ENCODE assay signal across 8 mouse cellular contexts in the genomic region with DNA sequence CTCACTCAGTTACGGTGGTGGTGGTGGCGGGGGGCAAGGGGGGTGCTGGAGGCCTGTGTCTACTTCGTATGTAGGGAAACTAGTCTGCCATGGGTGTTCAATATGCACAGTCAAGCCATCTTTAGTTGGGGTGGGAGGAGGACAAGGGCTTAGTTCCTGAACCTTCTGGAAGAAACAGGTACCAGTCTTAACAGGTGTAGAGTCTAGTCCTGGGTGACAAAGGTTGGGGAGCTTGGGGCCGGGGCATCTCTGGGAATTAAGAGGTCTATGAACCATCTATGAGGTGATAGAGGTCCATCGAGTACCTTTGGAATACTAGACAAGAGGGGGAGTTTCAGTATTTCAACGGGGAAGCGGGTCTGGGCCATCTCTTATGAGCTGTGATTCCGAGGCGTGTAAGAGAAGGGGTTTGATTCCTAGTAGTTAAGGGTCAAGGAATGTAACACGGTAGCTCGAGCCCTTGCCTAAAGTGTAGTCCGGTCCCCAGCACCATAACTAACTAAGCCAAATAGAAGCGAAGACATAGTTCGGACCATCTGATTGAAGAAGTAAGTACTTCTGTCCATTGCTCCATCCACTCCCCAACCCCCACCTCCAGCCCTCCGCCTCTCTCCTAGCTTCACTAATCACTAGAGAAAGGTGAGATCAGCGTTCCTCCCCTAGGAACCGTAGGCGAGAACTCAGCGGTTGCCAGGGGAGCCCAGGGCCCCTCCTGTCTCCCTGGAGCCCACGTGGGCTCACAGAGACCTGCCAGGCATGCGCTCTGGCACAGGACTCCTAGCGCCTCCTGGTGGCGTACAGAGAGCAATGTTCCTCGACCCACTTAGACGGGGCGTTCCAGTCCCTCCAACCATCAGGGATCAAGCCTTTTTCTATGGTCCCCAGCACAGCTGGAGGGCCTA. TPM values are rescaled to one million over a fixed set of nuclear protein-coding genes. Genes with fewer than 3 reads are reported as not detected.
DNase-seq lines count a peak whose midpoint lies in the region; ATAC-seq and TF ChIP-seq lines count a peak whose summit lies in the region.

No protein-coding gene starts in this region.

- no peak overlapping the region for H3K4me3 ChIP-seq in heart, adult 2 months
- H3K4me3 ChIP-seq in bone marrow, adult 2 months (replicated peaks; ENCODE audit: control insufficient read depth, low read depth, low read length): no peak overlapping the region
- no peak overlapping the region for H3K4me3 ChIP-seq in forebrain, embryonic 12.5 days (replicated peaks)
- H3K4me3 ChIP-seq in intestine, embryonic 14.5 days (ENCODE audit: low read depth, low read length): no peak overlapping the region
- H3K4me3 ChIP-seq in limb, embryonic 10.5 days: peak overlapping the region; percentile 57; the same call in 1 of the 2 replicates
- 0 out of 2 replicates have a peak overlapping the region, but pooled peaks have one; percentile 44 for H3K4me3 ChIP-seq in midbrain, embryonic 11.5 days (ENCODE audit: low read depth, low read length)
- H3K4me3 ChIP-seq in stomach, embryonic 15.5 days (replicated peaks): no peak overlapping the region

- intact Hi-C loops in heart, adult 2 months (cut with DNase I): no loop called here

- peak; percentile 62 for TF ChIP-seq CTCF in heart, adult 2 months (IDR thresholded peaks at IDR 0.05)
- peak; percentile 74 for TF ChIP-seq CTCF in bone marrow, adult 2 months (IDR thresholded peaks at IDR 0.05; ENCODE audit: control insufficient read depth, insufficient read depth, low read length)

- peak; percentile 51; the same call in 1 of the 2 replicates for ATAC-seq in forebrain, embryonic 12.5 days (ENCODE audit: low FRiP score)
- ATAC-seq in intestine, embryonic 14.5 days (replicated peaks; ENCODE audit: low FRiP score, low TSS enrichment, low read depth): peak; percentile 32; the same call in 1 of the 2 replicates
- peak; percentile 42; the same call in 1 of the 2 replicates for ATAC-seq in midbrain, embryonic 11.5 days (ENCODE audit: low FRiP score)
- peak; percentile 21; the same call in 1 of the 2 replicates for ATAC-seq in stomach, embryonic 15.5 days (ENCODE audit: insufficient read depth, low FRiP score, low read depth)

- no peak for TF ChIP-seq POLR2A in heart, adult 2 months (IDR thresholded peaks at IDR 0.05; ENCODE audit: insufficient read depth, low read depth, low read length)
- TF ChIP-seq POLR2A in bone marrow, adult 2 months (IDR thresholded peaks at IDR 0.05; ENCODE audit: borderline replicate concordance, control insufficient read depth, low read depth, low read length): no peak

- TF ChIP-seq EP300 in heart, adult 2 months (IDR thresholded peaks at IDR 0.05; ENCODE audit: insufficient read depth, low read depth, low read length): no peak

- no peak overlapping the region for H3K9ac ChIP-seq in heart, adult 2 months (ENCODE audit: low read depth, low read length)
- no peak overlapping the region for H3K9ac ChIP-seq in forebrain, embryonic 12.5 days
- no peak overlapping the region for H3K9ac ChIP-seq in intestine, embryonic 14.5 days (ENCODE audit: low read length)
- H3K9ac ChIP-seq in midbrain, embryonic 11.5 days (ENCODE audit: low read length): no peak overlapping the region
- H3K9ac ChIP-seq in stomach, embryonic 15.5 days: no peak overlapping the region

- H3K79me2 ChIP-seq in heart, adult 2 months (replicated peaks; ENCODE audit: control insufficient read depth, insufficient read depth, low read length): no peaks in the 10 kb centered on the region

- H3K36me3 ChIP-seq in heart, adult 2 months (ENCODE audit: control insufficient read depth, insufficient read depth, low read length): no peaks in the 10 kb centered on the region
- no peaks in the 10 kb centered on the region for H3K36me3 ChIP-seq in forebrain, embryonic 12.5 days (replicated peaks)
- no peaks in the 10 kb centered on the region for H3K36me3 ChIP-seq in intestine, embryonic 14.5 days (ENCODE audit: control insufficient read depth, insufficient read depth, low read length)
- H3K36me3 ChIP-seq in limb, embryonic 10.5 days: no peaks in the 10 kb centered on the region
- no peaks in the 10 kb centered on the region for H3K36me3 ChIP-seq in midbrain, embryonic 11.5 days (ENCODE audit: control insufficient read depth, insufficient read depth, low read length)
- no peaks in the 10 kb centered on the region for H3K36me3 ChIP-seq in stomach, embryonic 15.5 days

- peaks cover 11% of the 10 kb centered on the region for H3K27me3 ChIP-seq in heart, adult 2 months (ENCODE audit: control insufficient read depth, insufficient read depth, low read length)
- H3K27me3 ChIP-seq in forebrain, embryonic 12.5 days: peaks cover 88% of the 10 kb centered on the region
- peaks cover 81% of the 10 kb centered on the region for H3K27me3 ChIP-seq in intestine, embryonic 14.5 days (replicated peaks; ENCODE audit: control insufficient read depth, insufficient read depth, low read length)
- peaks cover 96% of the 10 kb centered on the region for H3K27me3 ChIP-seq in limb, embryonic 10.5 days (ENCODE audit: low read depth, poor library complexity, severe bottlenecking)
- H3K27me3 ChIP-seq in midbrain, embryonic 11.5 days (ENCODE audit: control insufficient read depth, insufficient read depth, low read length): peaks cover 42% of the 10 kb centered on the region
- H3K27me3 ChIP-seq in stomach, embryonic 15.5 days (replicated peaks): peaks cover 64% of the 10 kb centered on the region

- no peaks in the 10 kb centered on the region for H3K9me3 ChIP-seq in forebrain, embryonic 12.5 days
- no peaks in the 10 kb centered on the region for H3K9me3 ChIP-seq in intestine, embryonic 14.5 days (ENCODE audit: control insufficient read depth, low read length)
- no peaks in the 10 kb centered on the region for H3K9me3 ChIP-seq in limb, embryonic 10.5 days (replicated peaks)
- H3K9me3 ChIP-seq in midbrain, embryonic 11.5 days (ENCODE audit: control insufficient read depth, low read length): no peaks in the 10 kb centered on the region
- H3K9me3 ChIP-seq in stomach, embryonic 15.5 days: no peaks in the 10 kb centered on the region

- peak in 1 of 2 experiments; percentile 15 for DNase-seq in heart, adult 2 months
- DNase-seq in heart, adult 9 months (ENCODE audit: low spot score in 2 of 2): no peak
- DNase-seq in intestine, embryonic 14.5 days (ENCODE audit: low spot score): peak; percentile 70
- peak; percentile 75 for DNase-seq in limb, embryonic 10.5 days (ENCODE audit: low spot score)
- DNase-seq in midbrain, embryonic 11.5 days (ENCODE audit: low spot score, missing footprints): peak; percentile 91

- peak overlapping the region; percentile 88 for H3K4me2 ChIP-seq in forebrain, embryonic 12.5 days
- H3K4me2 ChIP-seq in intestine, embryonic 14.5 days (ENCODE audit: low read length): no peak overlapping the region
- H3K4me2 ChIP-seq in midbrain, embryonic 11.5 days: no peak overlapping the region
- 0 out of 2 replicates have a peak overlapping the region, but pooled peaks have one; percentile 8 for H3K4me2 ChIP-seq in stomach, embryonic 15.5 days

- WGBS in heart, adult 2 months: 15% methylated on average over 26 of the region's 26 CpGs
- 21% methylated on average over 26 of the region's 26 CpGs for WGBS in bone marrow, adult 2 months
- WGBS in forebrain, embryonic 12.5 days: 17% methylated on average over 26 of the region's 26 CpGs
- WGBS in intestine, embryonic 14.5 days: 17% methylated on average over 26 of the region's 26 CpGs
- WGBS in limb, embryonic 10.5 days: 18% methylated on average over 26 of the region's 26 CpGs
- 18% methylated on average over 26 of the region's 26 CpGs for WGBS in midbrain, embryonic 11.5 days
- WGBS in stomach, embryonic 15.5 days: 15% methylated on average over 26 of the region's 26 CpGs

- H3K27ac ChIP-seq in heart, adult 2 months: no peak overlapping the region
- no peak overlapping the region for H3K27ac ChIP-seq in bone marrow, adult 2 months (ENCODE audit: control insufficient read depth, insufficient read depth, low read depth, low read length, poor library complexity)
- no peak overlapping the region for H3K27ac ChIP-seq in forebrain, embryonic 12.5 days
- H3K27ac ChIP-seq in intestine, embryonic 14.5 days (ENCODE audit: low read depth): no peak overlapping the region
- H3K27ac ChIP-seq in limb, embryonic 10.5 days: no peak overlapping the region
- no peak overlapping the region for H3K27ac ChIP-seq in midbrain, embryonic 11.5 days (ENCODE audit: low read depth, low read length)
- H3K27ac ChIP-seq in stomach, embryonic 15.5 days: no peak overlapping the region

- H3K4me1 ChIP-seq in heart, adult 2 months (ENCODE audit: control insufficient read depth, insufficient read depth, low read length): no peaks in the 10 kb centered on the region
- H3K4me1 ChIP-seq in bone marrow, adult 2 months (ENCODE audit: control insufficient read depth, insufficient read depth, low read length): no peaks in the 10 kb centered on the region
- peaks cover 19% of the 10 kb centered on the region for H3K4me1 ChIP-seq in forebrain, embryonic 12.5 days
- no peaks in the 10 kb centered on the region for H3K4me1 ChIP-seq in intestine, embryonic 14.5 days (replicated peaks; ENCODE audit: control insufficient read depth, insufficient read depth, low read length)
- peaks cover 9% of the 10 kb centered on the region for H3K4me1 ChIP-seq in limb, embryonic 10.5 days
- H3K4me1 ChIP-seq in midbrain, embryonic 11.5 days (ENCODE audit: control insufficient read depth, insufficient read depth, low read length): peaks cover 8% of the 10 kb centered on the region
- peaks cover 10% of the 10 kb centered on the region for H3K4me1 ChIP-seq in stomach, embryonic 15.5 days

RNA-seq across cellular contexts. Expression of gene Gm20479, which starts 40.1 kb away (rescaled TPM):
- total RNA-seq in heart, adult 2 months (2021): under 1 TPM in 1 of 2 experiments, not detected in 1; 0.52 TPM
- polyA plus RNA-seq in heart, adult 2 months (2012; rRNA removed): not detected in 2 replicates
- polyA plus RNA-seq in bone marrow, adult 2 months (2011; ENCODE audit: insufficient read depth, insufficient read length, low replicate concordance, missing spikeins): not detected in 2 replicates
- polyA plus RNA-seq in forebrain, embryonic 12.5 days (2016; fragmentation: Nextera tagmentation; extraction: Ambion mirVana): 1.5 TPM in 1 of 2 replicates, not detected in the other
- 0.50 and 1.2 TPM in 2 replicates for polyA plus RNA-seq in intestine, embryonic 14.5 days (2014; fragmentation: Nextera tagmentation; extraction: Ambion mirVana)
- polyA plus RNA-seq in limb, embryonic 10.5 days (2016; fragmentation: Nextera tagmentation; extraction: Ambion mirVana): not detected in 2 replicates
- not detected in 2 replicates for polyA plus RNA-seq in midbrain, embryonic 11.5 days (2014; fragmentation: Nextera tagmentation; extraction: Ambion mirVana)
- polyA plus RNA-seq in stomach, embryonic 15.5 days (2015; fragmentation: Nextera tagmentation; extraction: Ambion mirVana): 0.62 and 1.7 TPM in 2 replicates

RNA-seq across cellular contexts. Expression of gene Shkbp1, which starts 41.5 kb away (rescaled TPM):
- total RNA-seq in heart, adult 2 months (2021): 1 to 10 TPM; 4.6 to 7.1 TPM
- 17.3 and 20.2 TPM in 2 replicates for polyA plus RNA-seq in heart, adult 2 months (2012; rRNA removed)
- 44.6 and 80.0 TPM in 2 replicates for polyA plus RNA-seq in bone marrow, adult 2 months (2011; ENCODE audit: insufficient read depth, insufficient read length, low replicate concordance, missing spikeins)
- 77.1 and 81.2 TPM in 2 replicates for polyA plus RNA-seq in forebrain, embryonic 12.5 days (2016; fragmentation: Nextera tagmentation; extraction: Ambion mirVana)
- 39.8 and 40.0 TPM in 2 replicates for polyA plus RNA-seq in intestine, embryonic 14.5 days (2014; fragmentation: Nextera tagmentation; extraction: Ambion mirVana)
- 46.1 and 61.2 TPM in 2 replicates for polyA plus RNA-seq in limb, embryonic 10.5 days (2016; fragmentation: Nextera tagmentation; extraction: Ambion mirVana)
- polyA plus RNA-seq in midbrain, embryonic 11.5 days (2014; fragmentation: Nextera tagmentation; extraction: Ambion mirVana): 45.9 and 50.7 TPM in 2 replicates
- polyA plus RNA-seq in stomach, embryonic 15.5 days (2015; fragmentation: Nextera tagmentation; extraction: Ambion mirVana): 38.8 and 43.7 TPM in 2 replicates

RNA-seq across cellular contexts. Expression of gene Sptbn4, which starts 50.2 kb away (rescaled TPM):
- under 1 TPM; 0.18 to 0.20 TPM for total RNA-seq in heart, adult 2 months (2021)
- polyA plus RNA-seq in heart, adult 2 months (2012; rRNA removed): 0.23 and 0.44 TPM in 2 replicates
- polyA plus RNA-seq in bone marrow, adult 2 months (2011; ENCODE audit: insufficient read depth, insufficient read length, low replicate concordance, missing spikeins): 0.11 and 0.62 TPM in 2 replicates
- 0.47 and 1.3 TPM in 2 replicates for polyA plus RNA-seq in forebrain, embryonic 12.5 days (2016; fragmentation: Nextera tagmentation; extraction: Ambion mirVana)
- polyA plus RNA-seq in intestine, embryonic 14.5 days (2014; fragmentation: Nextera tagmentation; extraction: Ambion mirVana): 0.34 and 0.48 TPM in 2 replicates
- polyA plus RNA-seq in limb, embryonic 10.5 days (2016; fragmentation: Nextera tagmentation; extraction: Ambion mirVana): 0.15 and 0.19 TPM in 2 replicates
- 0.08 and 0.31 TPM in 2 replicates for polyA plus RNA-seq in midbrain, embryonic 11.5 days (2014; fragmentation: Nextera tagmentation; extraction: Ambion mirVana)
- 0.45 and 0.58 TPM in 2 replicates for polyA plus RNA-seq in stomach, embryonic 15.5 days (2015; fragmentation: Nextera tagmentation; extraction: Ambion mirVana)

RNA-seq across cellular contexts. Expression of gene Blvrb, which starts 50.5 kb away (rescaled TPM):
- total RNA-seq in heart, adult 2 months (2021): 10 to 100 TPM; 29.9 to 31.7 TPM
- polyA plus RNA-seq in heart, adult 2 months (2012; rRNA removed): 41.7 and 46.2 TPM in 2 replicates
- polyA plus RNA-seq in bone marrow, adult 2 months (2011; ENCODE audit: insufficient read depth, insufficient read length, low replicate concordance, missing spikeins): 323 and 400 TPM in 2 replicates
- 18.1 and 22.2 TPM in 2 replicates for polyA plus RNA-seq in forebrain, embryonic 12.5 days (2016; fragmentation: Nextera tagmentation; extraction: Ambion mirVana)
- polyA plus RNA-seq in intestine, embryonic 14.5 days (2014; fragmentation: Nextera tagmentation; extraction: Ambion mirVana): 52.3 and 54.0 TPM in 2 replicates
- polyA plus RNA-seq in limb, embryonic 10.5 days (2016; fragmentation: Nextera tagmentation; extraction: Ambion mirVana): 33.3 and 34.9 TPM in 2 replicates
- 33.1 and 39.5 TPM in 2 replicates for polyA plus RNA-seq in midbrain, embryonic 11.5 days (2014; fragmentation: Nextera tagmentation; extraction: Ambion mirVana)
- polyA plus RNA-seq in stomach, embryonic 15.5 days (2015; fragmentation: Nextera tagmentation; extraction: Ambion mirVana): 86.6 and 133 TPM in 2 replicates

RNA-seq across cellular contexts. Expression of gene Ltbp4, which starts 59.8 kb away (rescaled TPM):
- total RNA-seq in heart, adult 2 months (2021): 100 to 1,000 TPM; 187 to 221 TPM
- polyA plus RNA-seq in heart, adult 2 months (2012; rRNA removed): 349 and 374 TPM in 2 replicates
- polyA plus RNA-seq in bone marrow, adult 2 months (2011; ENCODE audit: insufficient read depth, insufficient read length, low replicate concordance, missing spikeins): 1.3 and 5.8 TPM in 2 replicates
- 12.4 and 16.5 TPM in 2 replicates for polyA plus RNA-seq in forebrain, embryonic 12.5 days (2016; fragmentation: Nextera tagmentation; extraction: Ambion mirVana)
- 97.9 and 110 TPM in 2 replicates for polyA plus RNA-seq in intestine, embryonic 14.5 days (2014; fragmentation: Nextera tagmentation; extraction: Ambion mirVana)
- 6.7 and 10.6 TPM in 2 replicates for polyA plus RNA-seq in limb, embryonic 10.5 days (2016; fragmentation: Nextera tagmentation; extraction: Ambion mirVana)
- polyA plus RNA-seq in midbrain, embryonic 11.5 days (2014; fragmentation: Nextera tagmentation; extraction: Ambion mirVana): 2.9 and 5.8 TPM in 2 replicates
- 154 and 161 TPM in 2 replicates for polyA plus RNA-seq in stomach, embryonic 15.5 days (2015; fragmentation: Nextera tagmentation; extraction: Ambion mirVana)

Comparison
In these comparisons a context has a peak if more than half of its experiments do, and no peak if none do; other contexts are left out.
1. DNase-seq: peak in intestine, embryonic 14.5 days (single experiment), limb, embryonic 10.5 days (single experiment) and midbrain, embryonic 11.5 days (single experiment); none in heart, adult 9 months (0 of 2).
2. H3K4me3 ChIP-seq: peak in limb, embryonic 10.5 days (single experiment) and midbrain, embryonic 11.5 days (single experiment); none in heart, adult 2 months (single experiment), bone marrow, adult 2 months (single experiment), forebrain, embryonic 12.5 days (single experiment), intestine, embryonic 14.5 days (single experiment) and stomach, embryonic 15.5 days (single experiment).
3. H3K4me2 ChIP-seq: peak in forebrain, embryonic 12.5 days (single experiment) and stomach, embryonic 15.5 days (single experiment); none in intestine, embryonic 14.5 days (single experiment) and midbrain, embryonic 11.5 days (single experiment).
4. Peak in every context shown above with its lines, with median percentiles within 50 percentile points of each other: ATAC-seq.